Mouse (Mus musculus) stomach, embryonic 16.5 days (tissue): ENCODE data around the gene Scn8a. TPM values are rescaled to one million over a fixed set of nuclear protein-coding genes. Genes with fewer than 3 reads are reported as not detected.

Experiments
- ATAC-seq: fragments of 200-750 bp; cut with Nextera tagmentation; 2 replicates; pipeline ENCODE4 v1.8.0; 2017; ENCODE audit warnings: moderate number of reproducible peaks, moderate TSS enrichment; ENCODE audit not compliant: insufficient read depth, low FRiP score
- H3K27ac ChIP-seq: fragments of 300-500 bp; sonication (generic); 2 replicates; pipeline ENCODE4 v1.5.1; 2014; ENCODE audit warnings: low read length
- H3K27me3 ChIP-seq: fragments of 300-500 bp; sonication (generic); 2 replicates; pipeline ENCODE4 v1.6.1; 2014; ENCODE audit warnings: low read length, control low read depth, mixed read lengths; ENCODE audit not compliant: control insufficient read depth, insufficient read depth
- H3K36me3 ChIP-seq: fragments of 300-500 bp; sonication (generic); 2 replicates; pipeline ENCODE4 v1.6.1; 2014; ENCODE audit warnings: low read length; ENCODE audit not compliant: control insufficient read depth, insufficient read depth
- H3K4me1 ChIP-seq: fragments of 300-500 bp; sonication (generic); 2 replicates; pipeline ENCODE4 v1.6.1; 2014; ENCODE audit warnings: low read length, control low read depth, mixed read lengths; ENCODE audit not compliant: control insufficient read depth, insufficient read depth
- H3K4me2 ChIP-seq: fragments of 300-500 bp; sonication (generic); 2 replicates; pipeline ENCODE4 v1.6.1; 2014; ENCODE audit warnings: low read depth, low read length, mixed read lengths
- H3K4me3 ChIP-seq: fragments of 300-500 bp; sonication (generic); replicated peaks from 2 replicates; pipeline ENCODE4 v1.5.1; 2014; ENCODE audit warnings: mild to moderate bottlenecking, low read length
- H3K9ac ChIP-seq: fragments of 300-500 bp; sonication (generic); 2 replicates; pipeline ENCODE4 v1.6.1; 2014; ENCODE audit warnings: low read length
- H3K9me3 ChIP-seq: fragments of 300-500 bp; sonication (generic); replicated peaks from 2 replicates; pipeline ENCODE4 v1.6.1; 2016; ENCODE audit warnings: low read length, control low read depth; ENCODE audit not compliant: control insufficient read depth
- WGBS: fragments of 180-500 bp; shearing (Covaris S2); extraction: QIAGEN DNeasy Blood & Tissue Kit; methylation state at CpG from one replicate; pipeline ENCODE4 v1.1.7; 2014; 5-methylcytosine and 5-hydroxymethylcytosine counted together
- polyA plus RNA-seq: library from polyadenylated mRNA; unstranded; fragments of >200 nt; fragmentation: Nextera tagmentation; extraction: Ambion mirVana; gene quantifications from 2 replicates; pipeline ENCODE4 v1.2.1, GENCODE M21; 2015

The Scn8a gene
- polyA plus RNA-seq, 1 experiment from 2014 or later: 0.97 TPM

DNA sequence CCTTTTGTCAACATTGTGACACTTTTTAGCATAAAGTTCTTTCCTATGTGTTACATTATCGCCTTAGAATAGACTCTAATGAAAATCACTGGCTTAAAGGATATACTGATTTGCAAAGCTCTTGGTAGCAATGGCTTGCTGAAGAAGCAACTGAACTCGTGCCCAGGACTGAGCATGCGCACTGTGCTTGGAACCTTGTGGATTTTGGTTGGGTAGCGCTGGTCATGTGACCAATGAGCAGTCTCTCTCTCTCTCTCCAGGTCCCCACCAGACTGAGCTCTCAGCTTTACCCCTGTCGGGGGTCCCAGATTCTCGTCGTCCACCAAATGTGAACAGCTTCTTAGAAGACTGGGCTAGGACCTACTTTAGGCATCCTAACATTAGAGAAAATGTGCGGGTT lies 32.9 kb upstream of the Scn8a start:
- WGBS: 82% methylated on average over 8 of the region's 8 CpGs
- H3K4me3 ChIP-seq: no peak overlapping the region

DNA sequence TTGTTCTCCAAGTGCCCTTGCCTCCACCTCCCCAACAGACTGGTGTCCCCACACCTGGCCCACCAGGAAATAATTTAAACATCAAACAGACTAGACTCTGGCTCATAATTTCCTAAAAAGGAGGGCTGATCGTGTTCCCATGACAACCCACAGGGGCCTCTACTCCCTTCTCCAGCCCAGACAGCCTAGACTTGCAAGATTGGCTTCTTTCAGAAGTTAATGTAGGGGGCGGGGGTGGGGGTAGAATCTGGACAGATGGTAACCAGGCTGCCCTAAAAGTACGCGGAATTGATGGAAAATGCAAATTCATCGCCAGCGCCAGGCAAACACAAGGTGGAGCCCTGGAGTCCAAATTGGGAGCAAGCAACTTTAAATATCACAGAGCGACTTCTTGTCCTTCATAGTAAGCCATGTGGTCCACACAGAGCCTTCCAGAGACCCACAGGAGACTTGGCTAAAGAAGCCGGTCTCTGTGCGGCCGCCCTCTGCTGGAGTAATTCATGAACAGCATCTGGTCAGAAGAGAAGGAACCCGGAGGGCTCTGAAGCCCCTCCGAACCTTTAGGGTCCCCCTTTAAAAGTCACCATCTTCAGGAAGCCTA lies 31.0 kb upstream of the Scn8a start:
- ATAC-seq: peak; percentile 71; the same call in 1 of the 2 replicates
- no peak overlapping the region for H3K27ac ChIP-seq
- no peak overlapping the region for H3K9ac ChIP-seq
- H3K36me3 ChIP-seq: no peaks in the 10 kb centered on the region
- no peak overlapping the region for H3K4me2 ChIP-seq
- no peaks in the 10 kb centered on the region for H3K27me3 ChIP-seq
- no peaks in the 10 kb centered on the region for H3K9me3 ChIP-seq
- H3K4me3 ChIP-seq: no peak overlapping the region
- no peaks in the 10 kb centered on the region for H3K4me1 ChIP-seq
- WGBS: 33% methylated on average over 12 of the region's 12 CpGs

More for the DNA sequence above, 32.9 kb upstream of the Scn8a start:
- Histone ChIP-seq H3K27ac (no peak overlapping the region), H3K27me3 (no peaks in the 10 kb centered on the region), H3K4me2 (no peak overlapping the region), H3K4me1 (no peaks in the 10 kb centered on the region), H3K36me3 (no peaks in the 10 kb centered on the region), H3K9me3 (no peaks in the 10 kb centered on the region), H3K9ac (no peak overlapping the region)
- ATAC-seq: no peak

DNA sequence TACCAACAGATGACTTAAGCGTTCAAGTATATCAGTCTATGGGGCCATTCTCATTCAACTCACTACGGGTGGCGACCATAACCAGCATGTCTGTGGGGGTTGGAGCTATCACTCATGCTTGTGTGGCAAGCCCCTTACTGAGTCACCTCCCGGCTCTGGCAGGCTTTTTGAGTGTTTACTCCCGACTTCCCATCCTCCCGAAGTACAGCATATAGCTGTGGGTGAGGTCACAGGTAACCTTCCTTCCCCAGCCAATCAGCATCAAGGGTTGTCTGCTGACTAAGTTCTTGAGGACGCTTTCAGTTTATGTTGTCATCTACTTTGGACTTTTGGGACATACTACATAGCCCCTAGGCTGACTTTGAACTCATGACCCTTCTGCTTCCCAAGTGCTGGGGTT lies 25.3 kb upstream of the Scn8a start:
- Histone ChIP-seq H3K27me3 (no peaks in the 10 kb centered on the region), H3K4me3 (no peak overlapping the region), H3K4me2 (no peak overlapping the region), H3K36me3 (no peaks in the 10 kb centered on the region), H3K4me1 (no peaks in the 10 kb centered on the region), H3K9me3 (peaks cover 4% of the 10 kb centered on the region; the same call in 1 of the 2 replicates), H3K27ac (no peak overlapping the region), H3K9ac (no peak overlapping the region)
- 78% methylated on average over 7 of the region's 7 CpGs for WGBS
- no peak for ATAC-seq

DNA sequence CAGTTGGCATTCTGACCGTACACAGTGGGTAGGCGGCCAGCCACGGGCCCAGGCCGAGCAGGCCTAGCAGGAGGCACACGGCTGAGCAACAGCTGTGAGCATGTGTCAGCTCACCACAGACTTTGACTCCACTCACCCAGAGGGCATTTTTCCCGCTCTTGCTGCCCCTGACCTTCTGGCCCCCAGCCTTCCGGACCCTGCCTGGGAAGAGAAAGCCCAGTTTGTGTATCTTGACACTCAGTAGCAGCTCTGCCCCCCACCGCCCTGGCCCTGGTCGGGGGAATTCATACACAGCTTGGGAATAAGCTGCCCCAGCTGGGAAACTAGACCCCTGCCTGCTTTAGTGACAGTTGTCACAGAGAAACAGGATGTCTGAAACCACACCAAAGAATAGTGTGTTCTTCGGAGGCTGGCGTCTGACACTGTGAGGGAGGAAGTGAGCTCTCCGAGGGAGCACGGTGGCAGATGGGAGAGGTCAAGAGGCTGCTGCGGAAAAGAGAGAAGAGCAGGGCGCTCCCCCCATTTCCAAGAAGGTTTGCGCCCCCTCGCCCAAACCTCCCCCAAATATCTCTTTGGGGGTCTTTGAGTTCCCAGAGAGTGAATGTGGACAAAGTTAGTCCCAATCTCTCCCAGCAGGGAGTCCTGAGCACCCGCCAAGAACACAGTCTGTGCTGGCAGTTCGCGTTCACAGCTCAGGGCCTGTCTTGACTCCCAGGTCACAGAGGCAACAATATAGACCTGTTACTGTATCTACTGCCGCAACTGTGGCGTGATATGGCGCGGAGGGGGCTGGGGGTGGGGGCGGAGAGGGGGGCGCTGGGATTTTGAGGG lies 24.4 kb upstream of the Scn8a start:
- peaks cover 4% of the 10 kb centered on the region; the same call in 1 of the 2 replicates for H3K9me3 ChIP-seq
- no peak overlapping the region for H3K4me3 ChIP-seq
- no peaks in the 10 kb centered on the region for H3K27me3 ChIP-seq
- ATAC-seq: peak; percentile 64; the same call in 1 of the 2 replicates
- H3K27ac ChIP-seq: no peak overlapping the region
- no peaks in the 10 kb centered on the region for H3K36me3 ChIP-seq
- H3K4me2 ChIP-seq: no peak overlapping the region
- H3K9ac ChIP-seq: peak overlapping the region; percentile 28; the same call in 1 of the 2 replicates
- no peaks in the 10 kb centered on the region for H3K4me1 ChIP-seq
- WGBS: 43% methylated on average over 26 of the region's 26 CpGs

DNA sequence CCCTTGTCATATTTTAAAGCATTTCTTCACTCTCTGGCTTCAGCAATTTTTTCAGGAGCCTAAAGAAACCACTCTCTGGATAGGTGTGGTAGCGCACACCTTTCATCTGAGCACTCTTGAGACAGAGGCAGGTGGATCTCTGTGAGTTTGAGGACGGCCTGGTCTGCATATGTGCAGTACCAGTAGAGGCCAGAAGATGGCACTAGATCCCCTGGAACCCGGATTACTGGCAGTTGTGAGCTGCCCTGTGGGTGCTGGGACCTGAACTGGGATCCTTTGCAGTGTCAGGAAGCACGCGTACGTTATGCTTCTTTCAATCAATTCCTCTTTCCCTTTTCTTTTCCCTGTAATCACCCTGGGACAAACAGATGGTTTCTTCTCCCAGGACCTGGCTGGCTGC lies 22.5 kb upstream of the Scn8a start:
- Histone ChIP-seq H3K4me2 (no peak overlapping the region), H3K4me1 (no peaks in the 10 kb centered on the region), H3K9me3 (peaks cover 4% of the 10 kb centered on the region; the same call in 1 of the 2 replicates), H3K9ac (no peak overlapping the region), H3K4me3 (no peak overlapping the region), H3K36me3 (no peaks in the 10 kb centered on the region), H3K27me3 (no peaks in the 10 kb centered on the region), H3K27ac (no peak overlapping the region)
- no peak for ATAC-seq
- WGBS: 83% methylated on average over 6 of the region's 6 CpGs

DNA sequence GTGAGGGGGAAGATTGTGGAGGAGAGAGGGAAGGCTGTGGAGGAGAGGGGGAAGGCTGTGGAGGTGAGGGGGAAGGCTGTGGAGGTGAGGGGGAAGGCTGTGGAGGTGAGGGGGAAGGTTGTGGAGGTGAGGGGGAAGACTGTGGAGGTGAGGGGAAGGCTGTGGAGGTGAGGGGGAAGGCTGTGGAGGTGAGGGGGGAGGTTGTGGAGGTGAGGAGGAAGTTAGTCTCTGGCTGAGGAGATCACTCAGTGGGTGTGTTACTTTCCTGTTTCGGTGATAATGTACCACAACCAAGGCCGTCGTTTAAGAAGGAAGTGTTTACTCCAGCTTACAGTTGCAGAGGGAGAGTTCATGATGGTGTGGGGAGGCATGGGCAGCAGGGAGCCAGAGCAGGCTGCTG lies 12.1 kb upstream of the Scn8a start:
- 57% methylated on average over 3 of the region's 3 CpGs for WGBS
- H3K4me1 ChIP-seq: no peaks in the 10 kb centered on the region
- H3K9ac ChIP-seq: no peak overlapping the region

DNA sequence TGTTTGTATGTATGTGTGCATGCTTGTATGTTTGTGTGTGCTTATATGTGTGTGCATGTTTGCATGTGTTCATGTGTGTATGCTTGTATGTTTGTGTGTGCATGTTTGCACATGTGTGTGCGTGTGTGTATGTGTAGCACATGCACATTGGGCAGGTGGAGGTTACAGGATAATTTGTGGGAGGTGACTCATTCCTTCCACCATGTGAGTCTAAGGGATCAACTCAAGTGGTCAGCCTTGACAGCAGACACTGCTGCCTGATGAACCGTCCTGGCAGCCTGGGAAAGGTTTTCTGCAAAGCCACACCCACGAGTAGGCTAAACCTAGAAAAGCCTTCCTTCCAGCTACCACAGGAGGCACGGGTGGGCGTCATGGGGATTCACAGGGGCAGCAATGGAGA lies 8.8 kb upstream of the Scn8a start:
- no peak overlapping the region for H3K27ac ChIP-seq
- H3K36me3 ChIP-seq: no peaks in the 10 kb centered on the region
- no peak for ATAC-seq
- H3K4me1 ChIP-seq: no peaks in the 10 kb centered on the region
- H3K27me3 ChIP-seq: no peaks in the 10 kb centered on the region
- 31% methylated on average over 5 of the region's 5 CpGs for WGBS
- H3K9ac ChIP-seq: no peak overlapping the region
- no peak overlapping the region for H3K4me2 ChIP-seq
- no peak overlapping the region for H3K4me3 ChIP-seq
- H3K9me3 ChIP-seq: no peaks in the 10 kb centered on the region

More for the DNA sequence above, 12.1 kb upstream of the Scn8a start:
- Histone ChIP-seq H3K36me3 (no peaks in the 10 kb centered on the region), H3K27me3 (no peaks in the 10 kb centered on the region), H3K4me2 (no peak overlapping the region), H3K4me3 (no peak overlapping the region), H3K9me3 (no peaks in the 10 kb centered on the region), H3K27ac (no peak overlapping the region)
- ATAC-seq: no peak

DNA sequence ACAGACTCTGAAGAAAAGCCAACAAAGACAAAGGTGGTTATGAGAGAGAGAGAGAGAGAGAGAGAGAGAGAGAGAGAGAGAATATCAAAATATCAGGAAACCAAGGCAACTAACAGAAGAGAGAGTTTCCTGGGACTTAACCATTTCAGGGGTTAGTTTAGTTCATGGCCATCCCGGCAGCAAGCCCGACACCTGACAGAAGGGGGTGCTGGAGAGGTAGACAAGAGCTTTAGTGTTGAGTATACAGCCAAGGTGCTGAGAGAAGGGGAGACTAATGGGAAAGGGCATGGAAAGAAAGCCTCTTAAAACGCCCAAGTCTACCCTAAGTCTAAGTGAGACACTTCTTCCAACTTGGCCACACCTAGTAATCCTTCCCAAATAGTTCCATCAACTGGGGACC lies 4.1 kb upstream of the Scn8a start:
- Histone ChIP-seq H3K4me2 (no peak overlapping the region), H3K9ac (no peak overlapping the region), H3K36me3 (no peaks in the 10 kb centered on the region), H3K27ac (no peak overlapping the region), H3K4me3 (no peak overlapping the region), H3K9me3 (no peaks in the 10 kb centered on the region), H3K4me1 (peaks cover 4% of the 10 kb centered on the region; the same call in 1 of the 2 replicates), H3K27me3 (peaks cover 6% of the 10 kb centered on the region; the same call in 1 of the 2 replicates)
- WGBS: 50% methylated on average over 3 of the region's 3 CpGs
- no peak for ATAC-seq
